Mouse (Mus musculus) limb, embryonic 14.5 days (tissue): ENCODE measurements around the gene Arhgef6. TPM values are rescaled to one million over a fixed set of nuclear protein-coding genes. Genes with fewer than 3 reads are reported as not detected.
A peak's percentile ranks its signal among the peaks of the same experiment; 100 is the strongest.

ENCODE experiments used
- ATAC-seq: fragments of 200-750 bp; cut with Nextera tagmentation; 2 replicates; pipeline ENCODE4 v1.8.0; 2017; ENCODE audit warnings: low read depth, moderate number of reproducible peaks, moderate TSS enrichment; ENCODE audit not compliant: low FRiP score
- DNase-seq: peaks from one replicate; pipeline ENCODE4 v3.0.0-alpha.2; 2015; ENCODE audit warnings: low spot score
- H3K27ac ChIP-seq: fragments of 300-500 bp; sonication (generic); replicated peaks from 2 replicates; pipeline ENCODE4 v1.5.1; 2014; ENCODE audit warnings: low read depth, mild to moderate bottlenecking, low read length, moderate library complexity, mixed read lengths
- H3K27me3 ChIP-seq: fragments of 300-500 bp; sonication (generic); 2 replicates; pipeline ENCODE4 v1.6.1; 2014; ENCODE audit warnings: low read length, mixed read lengths; ENCODE audit not compliant: control insufficient read depth, insufficient read depth
- H3K36me3 ChIP-seq: fragments of 300-500 bp; sonication (generic); 2 replicates; pipeline ENCODE4 v1.6.1; 2014; ENCODE audit warnings: mild to moderate bottlenecking, low read length, moderate library complexity, mixed read lengths; ENCODE audit not compliant: control insufficient read depth, insufficient read depth
- H3K4me1 ChIP-seq: fragments of 300-500 bp; sonication (generic); 2 replicates; pipeline ENCODE4 v1.6.1; 2014; ENCODE audit warnings: antibody characterized with exemption, low read length, mixed read lengths; ENCODE audit not compliant: control insufficient read depth, insufficient read depth
- H3K4me2 ChIP-seq: fragments of 300-500 bp; sonication (generic); replicated peaks from 2 replicates; pipeline ENCODE4 v1.6.1; 2014; ENCODE audit warnings: low read depth, mild to moderate bottlenecking, low read length, moderate library complexity; ENCODE audit not compliant: severe bottlenecking
- H3K4me3 ChIP-seq: fragments of 300-500 bp; sonication (generic); replicated peaks from 2 replicates; pipeline ENCODE4 v1.5.1; 2014; ENCODE audit warnings: low read length
- H3K9ac ChIP-seq: fragments of 300-500 bp; sonication (generic); 2 replicates; pipeline ENCODE4 v1.6.1; 2014; ENCODE audit warnings: mild to moderate bottlenecking, low read depth, low read length, moderate library complexity; ENCODE audit not compliant: severe bottlenecking
- H3K9me3 ChIP-seq: fragments of 300-500 bp; sonication (generic); 2 replicates; pipeline ENCODE4 v1.6.1; 2016; ENCODE audit warnings: low read length; ENCODE audit not compliant: control insufficient read depth
- POLR2A ChIP-seq: fragments of 200-500 bp; IDR thresholded peaks from 2 replicates; pipeline ENCODE4 v1.8.0; 2012; ENCODE audit warnings: inconsistent platforms, mild to moderate bottlenecking, moderate library complexity, borderline replicate concordance; ENCODE audit not compliant: insufficient read depth, insufficient read length; ENCODE audit errors: extremely low read depth
- WGBS: fragments of 180-500 bp; shearing (Covaris S2); extraction: QIAGEN DNeasy Blood & Tissue Kit; methylation state at CpG from one replicate; pipeline ENCODE4 v1.1.7; 2014; 5-methylcytosine and 5-hydroxymethylcytosine counted together
- polyA plus RNA-seq, 2 experiments: library from polyadenylated mRNA; depleted of rRNA in 1 of 2; stranded (reverse) in 1 of 2; unstranded in 1 of 2; fragments of >200 nt; fragmentation: Nextera tagmentation in 1 of 2; extraction: Ambion mirVana in 1 of 2; gene quantifications; 2 replicates each; pipeline versions ENCODE4 v1.2.1 to v1.2.3; 2012 to 2014

Gene Arhgef6
- polyA plus RNA-seq, 2 experiments: 14.9 to 17.0 TPM

- H3K9me3 ChIP-seq: no peaks in the 10 kb centered on the region
- no peaks in the 10 kb centered on the region for H3K4me1 ChIP-seq
- H3K4me2 ChIP-seq: no peak overlapping the region
- DNase-seq (no peak), ATAC-seq (no peak)
- H3K4me3 ChIP-seq: no peak overlapping the region
- no peak for TF ChIP-seq POLR2A
- no peak overlapping the region for H3K9ac ChIP-seq
- no peaks in the 10 kb centered on the region for H3K27me3 ChIP-seq
- 83% methylated on average over 9 of the region's 9 CpGs for WGBS
- no peak overlapping the region for H3K27ac ChIP-seq
- no peaks in the 10 kb centered on the region for H3K36me3 ChIP-seq
These were observed 1.6 kb downstream of the Arhgef6 start for GRCm38 (mm10) chrX:57336958-57337357.

- no peak overlapping the region for H3K4me2 ChIP-seq
- TF ChIP-seq POLR2A: no peak
- no peaks in the 10 kb centered on the region for H3K4me1 ChIP-seq
- no peaks in the 10 kb centered on the region for H3K9me3 ChIP-seq
- H3K27me3 ChIP-seq: no peaks in the 10 kb centered on the region
- ATAC-seq (no peak), DNase-seq (no peak)
- no peak overlapping the region for H3K27ac ChIP-seq
- no peaks in the 10 kb centered on the region for H3K36me3 ChIP-seq
- WGBS: 84% methylated on average over 6 of the region's 6 CpGs
- no peak overlapping the region for H3K4me3 ChIP-seq
- H3K9ac ChIP-seq: no peak overlapping the region
These were observed 3.2 kb downstream of the Arhgef6 start for GRCm38 (mm10) chrX:57335313-57335712.

- no peaks in the 10 kb centered on the region for H3K36me3 ChIP-seq
- 65% methylated on average over 3 of the region's 3 CpGs for WGBS
- DNase-seq (no peak), ATAC-seq (no peak)
- no peak for TF ChIP-seq POLR2A
- no peak overlapping the region for H3K4me3 ChIP-seq
- no peak overlapping the region for H3K9ac ChIP-seq
- H3K27me3 ChIP-seq: no peaks in the 10 kb centered on the region
- no peaks in the 10 kb centered on the region for H3K9me3 ChIP-seq
- no peak overlapping the region for H3K4me2 ChIP-seq
- no peak overlapping the region for H3K27ac ChIP-seq
- no peaks in the 10 kb centered on the region for H3K4me1 ChIP-seq
These were observed 10.7 kb downstream of the Arhgef6 start for GRCm38 (mm10) chrX:57327668-57328338.

DNA sequence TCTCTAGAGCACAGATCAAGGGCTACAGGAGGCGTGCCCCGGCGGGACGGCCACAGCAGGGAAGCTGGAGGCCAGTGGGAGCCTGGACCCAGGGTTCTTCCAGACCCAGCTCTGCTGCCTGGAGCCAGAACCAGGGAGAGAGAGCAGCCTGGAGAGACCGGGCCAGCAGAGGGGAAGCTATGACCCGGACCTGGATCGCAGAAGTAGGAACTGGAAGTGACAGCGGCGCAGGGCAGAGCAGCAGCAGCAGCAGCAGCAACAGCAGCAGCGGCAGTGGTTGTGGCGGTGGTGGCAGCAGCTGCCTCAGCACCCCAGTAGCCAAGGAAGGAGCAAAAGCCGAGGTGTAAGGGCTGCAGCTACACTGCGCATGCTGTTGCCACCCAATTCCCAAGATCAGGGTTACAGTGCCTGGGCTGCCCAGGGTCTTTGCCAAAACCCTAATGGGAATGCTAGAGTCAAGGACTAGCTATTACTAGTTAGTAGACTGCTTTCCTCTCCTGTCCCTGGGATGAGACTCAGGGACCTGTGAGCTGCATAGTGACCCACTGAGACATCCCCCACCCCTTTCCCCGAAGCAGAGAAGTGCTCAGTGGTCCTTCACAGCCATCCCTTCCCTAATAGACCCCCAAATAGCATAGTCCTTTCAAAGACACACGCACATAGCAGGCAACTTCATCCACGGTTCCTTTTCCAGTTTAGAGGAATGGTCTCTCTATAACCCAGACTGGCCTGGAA, 11.9 kb downstream of the Arhgef6 start:
- peak overlapping the region; percentile 51 for H3K9ac ChIP-seq
- no peaks in the 10 kb centered on the region for H3K27me3 ChIP-seq
- no peak overlapping the region for H3K27ac ChIP-seq
- DNase-seq (no peak), ATAC-seq (no peak; the same call in 1 of the 2 replicates)
- 33% methylated on average over 16 of the region's 16 CpGs for WGBS
- no peaks in the 10 kb centered on the region for H3K9me3 ChIP-seq
- TF ChIP-seq POLR2A: no peak
- peak overlapping the region; percentile 72 for H3K4me2 ChIP-seq
- no peaks in the 10 kb centered on the region for H3K36me3 ChIP-seq
- peak overlapping the region; percentile 41 for H3K4me3 ChIP-seq
- H3K4me1 ChIP-seq: no peaks in the 10 kb centered on the region

GRCm38 (mm10) chrX:57325861-57326461, 12.6 kb downstream of the Arhgef6 start:
- H3K27ac ChIP-seq: no peak overlapping the region
- ATAC-seq: no peak
- peak overlapping the region; percentile 72 for H3K4me2 ChIP-seq
- no peaks in the 10 kb centered on the region for H3K27me3 ChIP-seq
- TF ChIP-seq POLR2A: no peak
- 29% methylated on average over 25 of the region's 29 CpGs for WGBS
- H3K9ac ChIP-seq: peak overlapping the region; percentile 51
- H3K36me3 ChIP-seq: no peaks in the 10 kb centered on the region
- H3K9me3 ChIP-seq: no peaks in the 10 kb centered on the region
- H3K4me1 ChIP-seq: no peaks in the 10 kb centered on the region
- no peak for DNase-seq
- H3K4me3 ChIP-seq: peak overlapping the region; percentile 41
